Mouse (Mus musculus) thymus, adult 2 months (tissue): ENCODE data around the gene Prdm11. TPM values are rescaled to one million over a fixed set of nuclear protein-coding genes. Genes with fewer than 3 reads are reported as not detected.

ENCODE experiments used
- DNase-seq: peaks from one replicate; pipeline ENCODE4 v3.0.0; 2021
- H3K27ac ChIP-seq: fragments of 200-500 bp; 2 replicates; pipeline ENCODE4 v1.5.1; 2012; ENCODE audit warnings: low read length, control low read depth; ENCODE audit not compliant: control insufficient read depth, insufficient read depth
- H3K27me3 ChIP-seq: fragments of 200-500 bp; 2 replicates; pipeline ENCODE4 v1.6.1; 2012; ENCODE audit warnings: mild to moderate bottlenecking, low read length, moderate library complexity, mixed read lengths; ENCODE audit not compliant: control insufficient read depth, insufficient read depth
- H3K36me3 ChIP-seq: fragments of 200-500 bp; 2 replicates; pipeline ENCODE4 v1.6.1; 2012; ENCODE audit warnings: mild to moderate bottlenecking, low read length, moderate library complexity; ENCODE audit not compliant: control insufficient read depth, insufficient read depth
- H3K4me1 ChIP-seq: fragments of 200-500 bp; replicated peaks from 2 replicates; pipeline ENCODE4 v1.6.1; 2012; ENCODE audit warnings: low read length; ENCODE audit not compliant: control insufficient read depth, insufficient read depth
- H3K4me3 ChIP-seq: fragments of 200-500 bp; 2 replicates; pipeline ENCODE4 v1.5.1; 2012; ENCODE audit warnings: mild to moderate bottlenecking, low read length, control low read depth, moderate library complexity; ENCODE audit not compliant: control insufficient read depth, insufficient read depth
- CTCF ChIP-seq: fragments of 200-500 bp; IDR thresholded peaks from 2 replicates; pipeline ENCODE4 v1.5.1; 2012; ENCODE audit warnings: mild to moderate bottlenecking, control low read depth, low read length, moderate library complexity, borderline replicate concordance; ENCODE audit not compliant: control insufficient read depth, poor library complexity, insufficient read depth; ENCODE audit errors: extremely low read depth
- POLR2A ChIP-seq: fragments of 200-500 bp; IDR thresholded peaks from 2 replicates; pipeline ENCODE4 v1.6.1; 2012; ENCODE audit warnings: mild to moderate bottlenecking, low read length, control low read depth, moderate library complexity; ENCODE audit not compliant: control insufficient read depth, poor library complexity, insufficient read depth; ENCODE audit errors: extremely low read depth
- WGBS: fragments of 180-500 bp; shearing (Covaris S2); methylation state at CpG from one replicate; pipeline ENCODE4 v1.1.7; 2018; 5-methylcytosine and 5-hydroxymethylcytosine counted together
- polyA plus RNA-seq: library from polyadenylated mRNA; depleted of rRNA; stranded (reverse); fragments of >200 nt; gene quantifications from 2 replicates; pipeline ENCODE4 v1.2.3, GENCODE M21; 2012; rRNA removed

Prdm11 gene
- polyA plus RNA-seq, 1 experiment: 17.1 TPM

DNA sequence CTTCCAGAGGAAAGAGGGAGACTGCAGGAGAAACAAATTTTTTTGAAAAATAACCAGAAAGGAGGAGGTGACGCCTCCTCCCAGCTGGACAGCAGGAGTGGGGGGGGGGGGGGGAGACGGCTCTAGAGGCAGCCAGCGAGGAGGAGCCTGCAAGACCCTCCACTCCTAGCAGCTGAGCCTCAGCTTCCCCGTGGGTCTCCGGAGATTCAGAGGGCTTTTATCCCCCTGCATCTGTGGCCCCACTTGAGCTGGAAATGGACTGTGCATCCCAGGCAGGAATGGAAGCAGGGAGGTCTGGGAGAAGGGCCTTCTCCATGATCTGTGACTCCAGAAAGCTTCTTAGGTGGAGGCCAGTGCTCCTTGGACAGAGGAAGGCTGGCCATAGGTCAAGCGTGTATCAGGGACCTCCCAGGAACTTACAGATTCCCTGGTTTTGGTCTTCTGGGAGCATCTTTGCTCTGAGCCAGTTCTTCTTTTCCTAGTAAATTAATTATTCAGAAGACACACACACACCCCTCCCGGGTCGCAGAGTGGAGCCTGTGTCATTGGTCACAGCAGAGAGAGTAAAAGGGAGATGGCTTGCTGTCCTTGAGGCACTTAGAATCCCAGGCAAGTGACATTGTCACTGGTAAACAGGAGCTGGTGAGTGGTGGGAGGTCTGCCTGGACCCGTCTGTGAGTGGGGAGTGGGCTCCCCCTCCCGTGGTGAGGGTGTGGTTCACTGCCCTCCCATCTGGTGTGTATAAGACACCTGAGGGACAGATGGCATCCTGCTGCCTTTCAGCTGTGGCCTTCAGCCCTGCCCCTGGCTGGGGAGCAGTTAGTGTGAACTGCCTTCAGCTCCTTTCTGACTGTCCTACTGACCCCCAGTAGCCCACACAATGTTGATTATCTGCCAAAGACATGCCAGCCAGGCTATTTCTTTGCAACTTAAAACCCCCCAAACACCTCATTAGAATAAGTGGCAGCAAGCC, 130.0 kb downstream of the Prdm11 start:
- Histone ChIP-seq H3K4me3 (peak overlapping the region; percentile 76), H3K36me3 (no peaks in the 10 kb centered on the region), H3K4me1 (peaks cover 51% of the 10 kb centered on the region), H3K27ac (peak overlapping the region; percentile 26; the same call in 1 of the 2 replicates), H3K27me3 (no peaks in the 10 kb centered on the region)
- TF ChIP-seq POLR2A (no peak), CTCF (no peak)
- 25% methylated on average over 9 of the region's 10 CpGs for WGBS
- no peak for DNase-seq

Other genes starting within 250 kb of the Prdm11 start
- gene Syt13, start 131.1 kb downstream of the Prdm11 start, polyA plus RNA-seq: 51.8 and 59.6 TPM in 2 replicates
- gene Trp53i11, start 141.4 kb upstream of the Prdm11 start, polyA plus RNA-seq: 444 and 462 TPM in 2 replicates